Mouse (Mus musculus): ENCODE measurements around the gene Hist1h4i.

The Hist1h4i gene

DNA sequence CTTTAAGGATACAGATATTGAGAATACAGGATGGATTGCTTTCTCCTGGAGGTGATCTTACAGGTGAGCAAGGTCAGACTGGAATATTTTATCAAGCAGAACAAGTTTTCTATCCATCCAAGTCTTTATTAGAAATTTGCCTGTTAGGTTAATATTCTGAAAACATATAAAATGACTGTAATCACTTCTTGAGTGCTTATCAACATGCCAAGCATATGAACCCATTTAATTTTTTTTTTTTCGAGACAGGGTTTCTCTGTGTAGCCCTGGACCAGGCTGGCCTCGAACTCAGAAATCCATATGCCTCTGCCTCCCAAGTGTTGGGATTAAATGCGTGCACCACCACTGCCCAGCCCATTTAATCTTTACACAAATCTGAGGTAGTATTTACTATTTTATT is 4.2 kb downstream of the Hist1h4i start:
- WGBS, result 61% methylated on average over 3 of the region's 3 CpGs

DNA sequence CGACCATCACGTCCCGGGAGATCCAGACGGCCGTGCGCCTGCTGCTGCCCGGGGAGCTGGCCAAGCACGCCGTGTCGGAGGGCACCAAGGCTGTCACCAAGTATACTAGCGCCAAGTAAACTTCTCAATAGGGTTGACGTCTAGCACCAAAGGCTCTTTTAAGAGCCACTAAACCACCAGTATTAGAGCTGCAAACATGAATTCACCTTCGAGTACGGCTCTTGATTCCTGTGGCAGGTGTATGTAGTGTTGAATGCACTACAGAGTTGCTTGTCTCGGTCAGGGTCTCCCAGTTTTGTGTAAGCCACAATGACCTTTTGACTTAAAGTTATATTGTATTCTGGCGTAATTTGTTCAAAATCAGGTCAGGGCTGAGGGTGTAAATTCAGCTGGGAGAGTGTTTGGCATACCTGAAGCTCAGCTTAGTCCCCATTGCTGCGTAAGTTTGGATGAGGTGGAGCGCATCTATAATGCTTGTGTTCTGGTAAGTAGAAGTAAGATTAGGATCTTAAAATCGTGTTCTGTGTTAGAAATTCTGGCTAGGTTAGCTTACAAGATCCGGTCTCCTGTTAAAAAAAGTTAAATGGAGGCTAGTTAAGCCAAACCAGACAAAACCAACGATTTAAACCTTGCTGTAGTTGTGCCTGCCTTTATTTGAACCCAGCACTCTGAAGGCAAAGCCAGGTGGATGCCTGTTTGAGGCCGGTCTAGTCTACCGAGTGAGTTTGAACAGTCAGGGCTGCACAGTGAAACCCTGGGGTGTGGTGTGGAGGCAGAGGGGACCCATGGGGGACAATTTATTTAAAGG is 4.8 kb downstream of the Hist1h4i start:
- WGBS, result 4% methylated on average over 23 of the region's 23 CpGs

DNA sequence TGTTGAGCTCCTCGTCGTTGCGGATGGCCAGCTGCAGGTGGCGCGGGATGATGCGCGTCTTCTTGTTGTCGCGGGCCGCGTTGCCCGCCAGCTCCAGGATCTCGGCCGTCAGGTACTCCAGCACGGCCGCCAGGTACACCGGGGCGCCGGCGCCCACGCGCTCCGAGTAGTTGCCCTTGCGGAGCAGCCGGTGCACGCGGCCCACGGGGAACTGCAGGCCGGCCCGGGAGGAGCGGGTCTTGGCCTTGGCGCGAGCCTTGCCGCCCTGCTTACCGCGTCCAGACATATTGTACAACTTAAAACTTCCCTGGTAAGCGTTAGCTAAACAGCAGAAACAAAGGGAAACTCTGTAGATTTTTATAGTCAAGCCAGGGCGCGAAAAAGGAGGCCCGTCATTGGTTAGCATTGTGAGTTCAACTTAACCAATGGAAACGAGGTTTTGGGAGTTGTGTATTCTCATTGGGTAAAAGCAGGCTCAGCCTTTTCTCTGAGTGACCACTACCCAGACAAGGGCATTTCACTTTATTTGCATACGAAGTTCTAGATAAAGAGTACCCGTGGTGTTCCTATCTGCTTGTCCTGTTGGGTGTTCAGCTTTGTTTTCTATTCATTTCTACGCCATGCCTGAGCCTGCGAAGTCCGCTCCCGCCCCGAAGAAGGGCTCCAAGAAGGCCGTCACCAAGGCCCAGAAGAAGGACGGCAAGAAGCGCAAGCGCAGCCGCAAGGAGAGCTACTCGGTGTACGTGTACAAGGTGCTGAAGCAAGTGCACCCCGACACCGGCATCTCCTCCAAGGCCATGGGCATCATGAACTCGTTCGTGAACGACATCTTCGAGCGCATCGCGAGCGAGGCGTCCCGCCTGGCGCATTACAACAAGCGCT is 5.7 kb downstream of the Hist1h4i start, which contains the start of the genes Hist1h2ah and Hist1h2bk:
Gene Hist1h2ah (minus strand): TSS at position 302 of the 882 bp plus-strand sequence.
Gene Hist1h2bk (plus strand): TSS at position 604 of the 882 bp plus-strand sequence.
- 0% methylated on average over 30 of the region's 69 CpGs for WGBS

DNA sequence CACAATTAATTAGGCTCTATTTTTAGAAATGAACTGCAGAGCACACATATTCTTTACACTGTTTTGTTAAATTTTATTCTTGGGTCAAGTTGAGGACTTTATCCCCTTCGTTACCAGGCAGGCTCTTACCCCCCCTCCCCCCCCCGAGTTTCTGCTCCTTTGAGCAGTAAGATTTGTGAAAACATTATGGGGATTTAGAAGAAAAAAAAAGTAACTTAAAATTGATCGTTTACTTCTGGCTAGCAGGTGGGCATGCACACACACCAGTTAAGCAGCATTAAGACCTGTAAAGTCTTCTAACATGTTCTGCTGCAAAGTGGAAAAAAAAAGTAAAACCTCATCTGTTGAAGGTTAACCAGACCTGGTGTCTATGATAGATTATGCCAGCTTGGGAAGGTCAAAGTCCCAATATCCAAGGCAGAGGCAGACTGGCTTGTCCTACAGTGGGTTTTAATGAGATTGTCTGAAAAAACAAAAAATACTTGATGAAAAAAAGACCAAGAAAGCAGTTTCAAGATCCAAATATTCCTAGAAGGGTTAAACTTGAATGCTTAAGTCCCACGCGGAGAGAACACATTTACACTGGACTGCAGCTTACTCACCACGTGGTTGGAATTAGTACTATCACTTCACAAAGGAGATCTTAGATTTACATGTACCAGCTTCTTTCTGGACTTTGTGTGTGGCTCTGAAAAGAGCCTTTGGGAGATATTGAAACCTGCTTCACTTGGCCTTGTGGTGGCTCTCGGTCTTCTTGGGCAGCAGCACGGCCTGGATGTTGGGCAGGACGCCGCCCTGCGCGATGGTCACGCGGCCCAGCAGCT is 6.5 kb downstream of the Hist1h4i start:
- WGBS, result 2% methylated on average over 14 of the region's 14 CpGs

DNA sequence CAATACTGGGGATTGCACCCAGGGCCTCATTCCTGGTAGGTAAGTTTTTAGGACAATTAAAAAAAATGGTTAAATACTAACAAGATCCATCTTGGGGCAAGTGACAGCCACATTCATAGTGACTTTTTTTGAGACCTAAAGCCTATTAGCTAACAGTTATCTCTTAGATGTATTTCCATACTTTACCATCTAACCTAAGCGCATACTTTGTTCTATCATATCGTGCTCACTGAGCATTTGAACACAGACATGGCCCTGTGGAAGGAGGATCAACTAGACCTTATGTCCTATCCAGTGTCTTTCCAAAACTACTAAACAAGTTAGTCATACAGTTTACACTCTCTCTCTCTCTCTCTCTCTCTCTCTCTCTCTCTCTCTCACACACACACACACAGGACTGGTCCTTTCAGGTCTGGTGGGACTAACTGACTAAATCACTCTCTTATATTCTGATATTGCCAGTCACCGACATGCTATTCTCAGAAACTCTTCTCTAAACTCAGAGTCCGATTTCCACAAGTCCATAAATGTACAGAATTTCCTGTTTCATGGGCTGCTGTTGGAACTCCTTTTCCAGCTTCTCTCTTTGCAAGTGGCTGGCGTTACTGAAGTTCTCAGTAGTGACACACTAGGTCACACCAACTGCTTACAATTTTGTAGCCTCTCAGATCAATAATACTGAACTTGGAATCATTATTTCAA is 7.3 kb downstream of the Hist1h4i start:
- 55% methylated on average over 5 of the region's 5 CpGs for WGBS

DNA sequence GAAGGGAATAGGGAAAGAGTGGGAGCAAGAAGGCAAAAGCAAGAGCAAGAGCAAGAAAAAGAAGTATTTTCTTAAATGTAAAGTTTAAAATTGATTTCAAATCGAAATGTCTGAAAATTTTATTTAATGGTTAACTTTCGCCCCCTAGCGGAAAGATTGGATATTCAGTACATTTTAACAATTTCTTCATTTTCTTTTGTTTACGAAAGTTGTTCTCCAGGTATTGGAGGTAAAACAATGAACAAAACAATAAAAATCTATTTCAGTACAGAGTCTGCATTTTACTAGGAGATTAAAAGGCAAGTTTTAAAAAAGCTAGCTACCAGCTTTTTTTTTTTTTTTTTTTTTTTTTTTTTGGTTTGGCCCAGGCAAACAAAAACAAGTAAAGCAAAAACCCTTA is 10.7 kb downstream of the Hist1h4i start:
- WGBS, result 4% methylated on average over 4 of the region's 4 CpGs

DNA sequence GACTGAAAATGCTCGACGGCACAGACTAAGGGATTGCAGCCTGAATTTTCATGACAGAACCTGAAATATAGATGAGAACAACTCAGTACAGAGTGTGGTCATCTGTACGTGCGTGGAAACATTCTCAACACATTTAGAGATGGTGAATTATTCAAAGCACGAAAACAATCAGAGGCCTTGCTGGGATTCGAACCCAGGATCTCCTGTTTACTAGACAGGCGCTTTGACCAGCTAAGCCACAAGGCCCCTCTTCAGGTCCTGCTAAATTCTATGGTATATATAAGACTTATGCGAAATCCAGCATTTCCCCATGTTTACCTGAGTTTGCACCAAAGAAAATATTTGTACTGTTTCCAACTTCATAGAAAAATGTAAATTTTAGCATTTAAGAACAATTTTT is 11.2 kb downstream of the Hist1h4i start:
- 31% methylated on average over 8 of the region's 8 CpGs for WGBS

DNA sequence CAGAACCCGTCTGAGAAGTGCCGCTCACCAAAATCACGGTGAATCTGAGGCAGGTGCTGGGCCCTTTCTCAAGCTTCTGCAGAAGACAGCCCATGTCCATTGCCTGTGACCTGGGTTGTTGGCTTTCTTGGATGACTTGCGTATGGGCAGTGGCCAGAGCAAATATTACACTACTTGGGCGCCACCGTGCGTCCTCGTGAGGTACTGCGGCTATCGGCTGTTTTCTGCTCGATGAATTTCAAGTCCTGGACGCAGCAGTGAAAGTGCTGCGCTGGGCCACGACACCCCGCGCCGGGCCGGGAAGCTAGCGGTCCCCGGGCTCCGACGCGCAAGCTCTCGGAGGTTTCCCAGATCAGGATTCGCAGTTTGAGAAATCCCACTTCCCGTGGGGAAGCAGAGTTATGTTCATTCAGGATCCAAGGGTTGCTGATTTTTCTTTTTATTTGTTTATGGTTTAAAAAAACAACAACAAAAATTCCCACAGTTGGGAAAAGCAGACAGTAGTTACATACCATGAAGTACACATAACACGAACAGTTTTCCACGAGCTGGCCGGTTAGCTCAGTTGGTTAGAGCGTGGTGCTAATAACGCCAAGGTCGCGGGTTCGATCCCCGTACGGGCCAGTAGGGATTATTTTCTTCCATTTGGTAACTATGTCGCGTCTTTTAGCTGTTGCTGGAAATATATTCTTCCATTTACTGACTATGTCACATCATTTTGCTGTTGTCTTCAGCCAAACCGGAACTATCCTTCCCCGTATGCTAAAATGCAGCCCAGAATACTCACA is 12.3 kb downstream of the Hist1h4i start:
- under 1% methylated on average over 40 of the region's 40 CpGs for WGBS

DNA sequence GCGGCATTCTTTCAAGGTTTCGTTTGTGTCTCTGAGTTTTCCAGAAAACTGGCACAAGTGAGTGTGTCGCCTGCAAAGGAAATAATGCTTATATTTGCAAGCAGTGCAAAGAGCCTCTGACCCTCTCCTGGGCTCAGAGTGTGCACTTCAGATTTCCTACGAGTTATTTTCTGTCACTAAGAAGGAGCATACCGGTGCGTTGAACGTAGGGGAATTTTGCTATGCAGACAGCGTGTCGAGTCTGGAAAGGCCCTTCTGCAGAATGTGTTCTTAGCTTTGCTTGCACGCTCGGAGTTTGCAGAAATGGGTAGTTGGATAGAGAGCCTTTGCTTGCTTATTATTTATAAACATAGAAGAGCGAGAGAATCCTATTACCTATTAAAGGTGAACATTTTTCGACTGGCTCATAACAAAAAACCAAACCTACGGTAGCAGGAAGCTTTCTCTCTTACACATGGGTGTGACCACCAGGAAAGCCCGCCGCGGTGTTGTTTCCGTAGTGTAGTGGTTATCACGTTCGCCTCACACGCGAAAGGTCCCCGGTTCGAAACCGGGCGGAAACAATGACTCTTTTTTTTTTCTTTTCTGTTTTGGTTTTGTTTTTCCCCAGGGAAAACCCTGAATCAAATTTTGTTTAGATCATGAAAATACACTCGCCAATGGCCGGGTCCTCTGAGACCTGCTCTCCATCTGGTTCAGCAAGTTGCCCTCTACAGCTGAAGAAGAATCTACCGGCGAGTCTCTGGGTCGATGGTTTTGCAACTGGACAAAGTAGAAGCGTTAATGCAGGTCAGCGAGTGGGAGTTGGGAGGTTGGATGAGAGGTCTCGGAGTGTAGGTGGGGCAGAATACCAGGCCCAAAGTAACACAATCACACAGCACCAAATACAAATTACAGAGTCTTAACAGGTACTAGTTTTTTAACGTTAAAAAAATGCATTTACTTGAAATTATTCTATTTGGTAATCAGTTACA is 14.8 kb downstream of the Hist1h4i start:
- 4% methylated on average over 35 of the region's 35 CpGs for WGBS

DNA sequence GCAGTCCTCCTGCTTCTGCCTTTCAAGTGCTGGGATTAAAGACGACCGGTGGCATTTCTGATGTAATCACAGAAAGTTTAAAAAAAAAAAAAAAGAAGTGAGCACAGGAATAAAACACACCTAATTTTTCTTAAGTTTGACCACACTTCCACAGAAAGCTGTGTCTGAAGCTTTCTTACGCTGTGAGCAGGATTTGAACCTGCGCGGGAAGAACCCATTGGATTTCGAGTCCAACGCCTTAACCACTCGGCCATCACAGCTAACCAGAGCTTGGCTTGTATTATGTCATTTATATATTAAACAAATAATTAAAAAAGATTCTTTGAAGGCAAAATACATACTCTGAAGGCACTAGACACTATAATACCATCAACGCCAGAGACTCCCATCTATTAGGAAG is 18.9 kb downstream of the Hist1h4i start:
- WGBS, result 2% methylated on average over 9 of the region's 9 CpGs

DNA sequence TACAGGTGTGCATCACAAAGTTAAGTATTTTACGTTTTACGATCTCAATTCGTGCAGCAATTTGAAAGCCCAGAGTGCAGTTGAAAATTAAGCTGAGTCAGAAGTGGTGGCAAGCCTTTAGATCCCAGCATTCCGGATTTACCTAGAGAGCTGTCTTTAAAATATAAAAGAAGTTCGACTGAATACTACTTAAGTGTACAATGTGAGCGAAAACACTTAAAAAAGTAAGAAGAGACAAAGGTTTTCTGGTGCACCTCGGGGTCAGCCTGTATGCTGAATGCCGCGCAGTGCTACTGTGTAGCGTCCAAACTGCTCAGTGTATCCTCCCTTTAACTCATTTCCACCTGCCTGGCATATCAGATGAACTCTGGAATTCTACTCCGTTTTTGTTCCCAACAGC is 19.6 kb downstream of the Hist1h4i start:
- 3% methylated on average over 11 of the region's 11 CpGs for WGBS

DNA sequence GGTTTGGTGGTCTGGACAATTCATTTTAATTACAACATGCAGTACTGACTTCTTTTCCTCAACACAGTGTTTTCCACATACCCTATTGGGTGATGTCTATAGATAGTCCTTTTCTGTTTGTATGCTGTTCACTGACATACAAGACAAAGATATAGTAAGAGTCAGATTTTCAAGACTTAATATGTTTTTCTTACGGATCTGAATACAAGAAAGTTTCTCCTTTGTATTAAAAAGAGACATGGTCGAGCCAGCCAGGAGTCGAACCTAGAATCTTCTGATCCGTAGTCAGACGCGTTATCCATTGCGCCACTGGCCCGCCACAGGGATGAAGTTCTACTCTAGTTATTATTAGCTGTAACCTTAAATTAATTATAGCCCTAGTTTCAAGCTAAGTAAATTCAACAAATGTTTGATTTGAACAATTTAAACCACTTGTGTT is 20.2 kb downstream of the Hist1h4i start:
- 4% methylated on average over 8 of the region's 8 CpGs for WGBS

DNA sequence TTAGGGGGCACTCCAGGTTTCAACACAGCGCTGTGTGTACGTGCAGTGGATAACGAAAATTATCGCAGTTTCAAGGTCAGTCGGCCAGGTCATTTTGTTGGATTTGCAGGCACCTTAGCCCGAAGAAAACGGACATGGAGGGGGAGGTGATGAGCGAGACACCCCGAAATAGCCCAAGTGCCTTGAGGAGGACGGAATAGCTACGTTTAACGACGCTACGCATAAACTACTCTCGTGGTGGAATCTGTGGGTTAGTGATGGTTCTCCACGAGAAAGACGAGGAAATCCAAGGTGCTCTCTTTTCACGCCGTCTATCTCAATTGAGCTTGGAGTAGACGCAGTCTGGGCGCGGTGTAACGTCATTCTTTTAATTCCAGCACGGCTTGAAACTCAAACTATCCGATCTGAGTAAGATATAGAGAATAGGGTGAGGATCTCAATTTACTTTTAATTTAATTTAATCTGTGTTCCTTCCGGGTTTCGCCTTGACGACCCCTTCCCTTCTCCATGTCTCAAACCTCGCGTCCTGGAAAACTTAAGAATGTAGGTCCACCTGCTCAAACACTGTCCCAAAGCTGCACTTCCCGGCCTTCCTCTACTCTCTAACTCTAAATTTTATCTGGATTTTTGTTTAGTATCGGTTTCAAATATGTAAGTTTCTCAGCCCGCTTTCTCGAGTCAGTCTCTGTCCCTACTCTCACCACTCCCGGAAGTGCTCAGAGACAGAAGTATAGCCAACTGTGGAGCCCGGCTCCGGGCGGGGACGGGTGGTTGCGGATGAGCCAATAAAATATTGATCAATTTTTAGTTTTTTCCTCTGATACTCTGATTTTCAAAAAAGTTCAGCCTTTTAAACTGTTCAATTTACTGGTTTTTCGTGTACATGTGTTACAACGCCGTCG is 21.0 kb downstream of the Hist1h4i start:
- WGBS, result 5% methylated on average over 44 of the region's 44 CpGs

DNA sequence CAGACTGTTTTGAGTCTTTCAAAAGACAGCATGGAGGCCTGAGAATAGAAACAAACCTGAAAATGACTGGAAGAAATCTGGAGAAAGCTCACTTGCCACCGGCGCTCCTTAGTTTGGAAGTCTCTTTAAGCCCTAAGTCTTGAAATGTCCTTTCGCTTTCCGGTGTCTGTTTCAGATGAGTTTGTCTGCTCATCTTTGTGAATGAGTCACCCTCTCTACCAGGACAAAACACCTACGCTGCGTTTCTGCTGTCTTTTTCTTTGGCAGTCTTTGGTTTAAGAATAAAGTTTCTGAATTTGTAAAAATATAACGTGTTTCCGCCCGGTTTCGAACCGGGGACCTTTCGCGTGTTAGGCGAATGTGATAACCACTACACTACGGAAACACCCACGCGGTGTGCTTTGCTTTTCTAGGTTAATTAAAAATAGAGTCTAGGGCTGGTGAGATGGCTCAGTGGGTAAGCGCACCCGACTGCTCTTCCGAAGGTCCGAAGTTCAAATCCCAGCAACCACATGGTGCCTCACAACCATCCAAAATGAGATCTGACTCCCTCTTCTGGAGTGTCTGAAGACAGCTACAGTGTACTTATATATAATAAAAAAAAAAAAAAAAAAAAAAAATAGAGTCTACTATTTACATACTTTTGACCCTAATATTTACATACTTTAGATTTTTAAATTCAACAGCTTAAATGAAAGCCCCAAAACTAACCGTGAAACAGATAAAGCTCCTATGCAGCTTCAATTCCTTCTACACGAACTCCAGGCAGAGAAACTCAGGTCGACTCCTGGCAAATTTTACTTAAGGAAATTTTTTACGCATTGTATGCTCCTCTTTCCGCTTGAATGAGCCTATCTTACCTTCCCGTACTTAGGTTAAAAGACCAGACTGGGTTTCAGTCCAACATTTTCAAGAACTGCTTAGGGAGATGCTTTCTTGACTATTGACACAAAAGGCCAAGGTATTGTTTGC is 25.4 kb downstream of the Hist1h4i start:
- 16% methylated on average over 27 of the region's 27 CpGs for WGBS

DNA sequence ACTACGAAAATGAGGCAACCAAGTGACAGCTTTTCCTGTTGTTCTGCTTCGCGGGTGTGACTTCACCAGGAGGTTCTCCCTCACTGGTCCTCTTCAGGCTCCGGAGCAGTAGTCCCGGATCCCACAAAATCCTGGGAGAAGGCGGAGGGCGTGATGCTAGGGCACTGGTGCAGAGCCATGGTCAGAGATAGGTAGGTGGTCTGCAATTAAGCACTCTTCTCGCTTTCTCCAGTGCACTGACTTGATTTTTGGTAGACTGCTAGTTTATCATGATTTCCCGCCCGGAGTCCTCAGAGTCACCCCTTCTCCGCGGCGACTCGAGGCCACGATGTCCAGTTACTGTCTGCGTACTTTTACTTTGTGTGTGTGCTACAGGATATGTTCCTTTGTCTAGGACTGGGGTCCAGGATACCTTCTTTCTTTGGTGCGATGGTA is 26.7 kb downstream of the Hist1h4i start:
- WGBS, result 12% methylated on average over 17 of the region's 17 CpGs

DNA sequence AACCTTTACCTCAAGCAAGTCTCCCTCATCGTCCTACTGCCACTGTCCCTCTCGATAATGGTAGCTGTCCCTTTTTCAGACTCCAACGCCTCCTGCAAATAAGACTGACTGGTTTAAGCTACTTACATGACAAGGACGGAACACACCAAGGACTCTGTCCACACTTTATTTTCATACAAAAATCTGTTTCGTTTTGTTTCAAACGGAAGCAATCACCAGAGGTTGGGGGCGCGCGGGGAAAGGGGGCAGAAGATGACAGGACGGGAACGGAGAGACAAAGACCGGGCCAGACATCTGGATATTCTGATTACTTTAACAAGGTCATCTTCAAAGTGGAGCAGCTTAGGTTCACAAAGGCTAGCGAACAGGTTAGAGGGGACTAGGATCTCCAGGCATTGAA is 27.4 kb downstream of the Hist1h4i start:
- 21% methylated on average over 13 of the region's 13 CpGs for WGBS

DNA sequence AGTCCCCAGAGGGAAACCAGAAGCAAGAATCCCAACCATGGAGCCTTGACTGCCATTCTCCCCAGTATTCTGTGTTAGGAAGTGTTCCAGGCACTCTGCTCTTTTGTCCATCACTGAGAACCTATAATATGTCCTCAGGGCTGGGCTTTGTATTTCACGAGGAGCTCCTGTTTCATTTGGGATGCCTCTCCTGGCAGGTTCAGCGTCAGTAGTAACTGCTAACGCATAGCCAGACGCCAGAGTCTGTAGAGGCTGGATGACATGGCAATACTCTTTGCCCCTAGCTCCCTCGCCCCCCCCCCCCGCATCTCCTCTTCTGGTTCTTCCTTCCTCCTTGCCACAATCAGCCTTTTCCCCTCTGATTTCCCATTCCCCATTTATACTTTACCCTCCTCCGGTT is 31.5 kb downstream of the Hist1h4i start, which contains the start of gene Prss16:
Gene Prss16 (minus strand): TSS at position 101 of the 400 bp plus-strand sequence.
- WGBS, result 52% methylated on average over 7 of the region's 7 CpGs
